Mouse (Mus musculus) MEL-GATA-1-ER (cell line): Measurements from ENCODE around the gene Nphs1.
A peak's percentile ranks its signal among the peaks of the same experiment; 100 is the strongest.
"Not testable (repeated sequence)": the region's sequence is repeated elsewhere in the genome, so short reads cannot be mapped to it uniquely, and the experiment has no call there.

Experiments used
- DNase-seq: peaks from one replicate; pipeline ENCODE4 v3.0.0-alpha.2; 2012; ENCODE audit warnings: low read depth; ENCODE audit errors: extremely low read depth

The Nphs1 gene

DNA sequence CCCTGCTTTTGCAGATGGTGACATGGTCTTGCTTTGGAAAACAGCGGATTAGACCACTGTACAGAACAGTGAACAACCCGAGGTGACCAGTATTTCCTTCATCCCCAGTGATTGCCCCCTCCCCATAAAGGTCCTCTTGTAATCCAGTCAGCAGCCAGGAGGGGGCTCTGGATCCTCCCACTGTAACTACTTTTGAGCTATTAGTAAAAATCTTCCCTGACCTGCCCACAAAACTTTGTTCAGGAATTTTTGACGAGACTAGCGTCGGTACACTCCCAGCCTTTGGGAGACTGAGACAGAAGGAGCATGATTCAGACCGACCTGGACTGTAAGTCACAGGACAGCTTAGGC lies 32.8 kb downstream of the Nphs1 start:
- DNase-seq: no peak

DNA sequence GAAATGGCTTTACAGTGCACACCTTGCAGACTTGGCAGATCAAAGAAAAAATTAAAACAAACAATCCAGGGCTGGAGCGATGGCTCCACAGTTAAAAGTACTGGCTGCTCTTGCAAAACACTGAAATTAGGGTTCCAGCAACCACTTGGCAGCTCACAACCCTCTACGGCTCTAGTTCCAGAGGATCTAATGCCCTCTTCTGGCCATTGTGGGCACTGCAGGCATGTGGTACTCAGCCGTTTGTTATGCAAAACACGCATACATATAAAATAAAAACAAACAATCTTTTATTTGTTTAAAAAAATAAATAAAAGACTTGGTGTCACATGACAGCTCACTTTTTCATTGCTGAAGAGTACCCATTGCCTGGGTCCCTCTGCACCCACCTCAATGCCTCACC lies 34.6 kb downstream of the Nphs1 start:
- peak; percentile 50 for DNase-seq

DNA sequence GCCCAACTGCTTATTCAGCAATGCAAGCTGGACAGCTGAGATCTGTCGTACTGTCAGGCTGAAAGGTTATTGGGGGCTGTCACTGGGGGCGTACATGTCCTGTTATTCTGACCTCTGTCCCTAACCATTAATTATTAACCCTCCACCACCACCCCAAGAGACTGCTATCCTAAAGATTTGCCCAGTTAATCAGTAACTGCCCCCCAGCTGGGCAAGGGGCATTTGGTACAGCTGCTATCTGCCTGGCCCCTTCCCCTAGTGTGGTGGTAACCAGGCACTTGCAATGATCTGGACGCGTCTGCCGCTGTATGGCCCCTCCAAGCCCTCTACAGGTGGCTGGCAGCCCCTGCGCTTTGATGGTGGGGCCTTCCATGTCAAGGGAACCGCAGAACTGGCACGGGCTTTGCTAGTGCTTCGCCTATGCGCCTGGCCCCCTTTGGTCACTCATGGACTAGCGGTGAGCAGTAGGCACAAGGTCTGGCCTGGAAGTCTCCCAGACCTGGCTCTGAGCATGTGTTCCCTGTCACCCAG lies 35.4 kb downstream of the Nphs1 start, which contains the start of gene Prodh2:
Prodh2 (plus strand) TSS at position 222 of the 531 bp plus-strand sequence.
- no peak for DNase-seq

DNA sequence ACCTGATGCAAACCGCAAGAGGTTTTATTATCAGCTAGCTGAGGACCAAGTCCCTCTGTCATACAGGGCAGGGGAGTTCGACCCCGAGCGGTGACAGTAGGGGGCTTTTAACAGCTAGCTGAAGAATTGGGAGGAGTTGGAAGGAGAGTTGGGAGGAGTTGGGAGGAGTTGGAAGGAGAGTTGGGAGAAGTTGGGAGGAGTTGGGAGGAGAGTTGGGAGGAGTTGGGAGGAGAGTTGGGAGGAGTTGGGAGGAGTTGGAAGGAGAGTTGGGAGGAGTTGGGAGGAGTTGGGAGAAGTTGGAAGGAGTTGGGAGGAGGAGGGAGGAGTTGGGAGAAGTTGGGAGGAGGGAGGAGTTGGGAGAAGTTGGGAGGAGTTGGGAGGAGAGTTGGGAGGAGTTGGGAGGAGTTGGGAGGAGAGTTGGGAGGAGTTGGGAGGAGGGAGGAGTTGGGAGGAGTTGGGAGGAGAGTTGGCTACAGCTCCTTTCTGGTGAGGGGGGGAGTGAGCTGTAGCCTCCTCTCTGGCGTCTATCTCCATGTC lies 37.5 kb downstream of the Nphs1 start:
- not testable (repeated sequence) for DNase-seq

DNA sequence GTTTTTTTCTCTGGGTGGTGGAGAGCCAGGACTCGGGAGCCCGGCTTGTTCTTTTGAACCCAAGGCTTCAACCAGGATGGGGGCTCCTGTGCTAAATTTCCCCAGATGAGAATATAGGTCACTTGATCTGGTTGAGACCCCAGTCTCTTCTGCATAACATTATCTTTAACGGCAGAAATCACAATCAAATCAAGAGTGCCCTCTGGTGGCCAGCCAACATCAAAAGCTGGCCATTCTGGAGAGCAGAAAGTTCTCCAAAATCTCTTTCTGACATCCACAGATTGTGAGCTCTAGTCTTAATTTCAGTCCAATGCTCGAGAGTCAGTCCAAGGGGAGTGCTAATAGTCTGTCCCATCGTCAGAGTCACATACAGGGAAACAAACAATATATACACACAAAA lies 43.0 kb downstream of the Nphs1 start:
- DNase-seq: not testable (repeated sequence)

DNA sequence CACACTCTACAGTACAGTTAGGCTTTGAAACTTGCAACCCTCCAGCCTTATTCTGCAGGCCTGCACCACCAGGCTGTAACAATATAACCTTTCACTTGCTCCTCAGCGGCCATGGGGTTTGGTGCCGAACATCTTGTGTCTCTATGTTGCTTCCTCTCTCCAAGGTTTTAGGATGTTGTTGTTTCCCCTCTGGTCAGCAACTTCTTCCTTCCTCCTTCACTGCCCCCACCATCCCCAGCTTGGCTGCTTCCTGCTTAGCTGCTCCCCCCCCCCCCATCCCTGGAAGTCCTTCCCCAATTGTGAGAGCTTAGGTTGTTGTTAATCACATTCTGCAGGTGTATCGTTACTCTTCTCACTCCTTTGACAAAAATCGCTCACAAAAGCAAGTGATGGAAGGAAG lies 49.9 kb downstream of the Nphs1 start:
- DNase-seq: no peak

DNA sequence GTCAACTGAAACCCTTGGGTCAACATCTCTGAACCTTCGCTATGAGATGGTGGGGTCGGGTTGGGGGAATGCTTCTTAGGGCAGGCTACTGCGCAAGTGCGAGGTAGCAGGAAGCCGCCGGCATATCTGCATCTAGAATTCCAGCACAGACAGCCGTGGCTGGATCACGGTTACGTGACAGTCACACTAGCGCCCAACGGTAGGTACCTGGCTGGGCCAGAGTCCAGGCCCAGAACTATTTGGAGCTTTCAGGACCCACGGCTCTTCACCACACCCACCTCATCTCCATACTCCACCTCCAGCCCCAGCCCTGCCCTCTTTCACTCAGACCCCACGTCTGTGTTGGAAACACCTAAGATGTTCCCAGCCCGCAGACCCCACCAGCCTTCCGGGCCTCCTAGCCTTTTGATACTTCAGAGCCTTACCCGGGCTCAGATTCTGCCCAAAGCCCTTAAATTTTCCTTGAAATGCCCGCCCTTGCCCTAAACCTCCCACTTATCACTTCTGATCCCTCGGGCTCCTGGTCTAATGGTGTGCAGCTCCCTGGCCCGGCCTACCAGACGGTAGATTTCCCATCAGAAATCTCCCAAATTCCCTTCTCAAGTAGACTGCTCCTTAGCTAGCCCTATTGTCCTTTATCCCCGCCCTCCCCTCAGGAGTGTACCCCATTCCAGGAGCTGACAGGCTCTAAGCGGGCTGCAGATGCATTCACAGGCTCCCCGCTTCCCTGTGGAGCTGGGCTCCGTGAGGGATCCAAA lies 57.1 kb downstream of the Nphs1 start:
- DNase-seq: no peak

DNA sequence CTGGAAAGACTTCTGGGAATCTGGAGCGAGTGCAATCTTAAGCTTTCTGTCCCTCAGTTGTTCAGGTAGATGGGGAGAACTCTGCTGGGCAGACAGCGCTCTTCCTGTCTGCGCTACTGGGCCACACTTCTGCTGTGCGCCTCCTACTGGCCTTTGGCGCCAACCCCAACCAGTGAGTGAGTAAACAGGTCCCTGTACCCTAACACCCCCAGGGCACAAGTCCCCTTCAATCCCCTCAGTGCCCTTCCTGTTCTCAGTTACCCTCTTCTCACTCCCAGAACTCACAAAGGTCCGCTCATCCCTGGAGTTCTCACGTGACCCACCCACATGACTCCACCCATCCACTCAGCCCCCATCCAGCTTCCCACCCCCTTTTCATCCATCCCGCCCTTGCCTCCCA lies 60.2 kb downstream of the Nphs1 start:
- no peak for DNase-seq

DNA sequence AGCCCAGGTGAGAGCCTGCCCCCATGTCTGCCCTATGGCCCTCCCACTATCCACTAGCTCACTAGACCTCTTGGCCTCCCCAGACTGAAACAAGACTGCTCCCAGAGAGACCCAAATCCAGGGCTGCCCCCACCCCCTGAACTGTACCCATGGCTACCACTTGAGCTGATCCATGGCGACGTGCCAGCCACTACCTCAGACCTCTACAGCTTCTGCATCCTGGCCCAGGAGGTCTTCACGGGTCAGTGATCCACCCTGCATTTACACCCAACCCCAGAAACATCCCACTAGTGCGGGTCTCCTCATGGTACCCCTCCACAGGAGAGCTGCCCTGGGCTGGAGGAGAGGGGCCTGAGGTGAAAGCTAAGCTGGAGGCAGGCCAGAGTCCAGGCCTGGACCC lies 62.3 kb downstream of the Nphs1 start:
- no peak for DNase-seq

DNA sequence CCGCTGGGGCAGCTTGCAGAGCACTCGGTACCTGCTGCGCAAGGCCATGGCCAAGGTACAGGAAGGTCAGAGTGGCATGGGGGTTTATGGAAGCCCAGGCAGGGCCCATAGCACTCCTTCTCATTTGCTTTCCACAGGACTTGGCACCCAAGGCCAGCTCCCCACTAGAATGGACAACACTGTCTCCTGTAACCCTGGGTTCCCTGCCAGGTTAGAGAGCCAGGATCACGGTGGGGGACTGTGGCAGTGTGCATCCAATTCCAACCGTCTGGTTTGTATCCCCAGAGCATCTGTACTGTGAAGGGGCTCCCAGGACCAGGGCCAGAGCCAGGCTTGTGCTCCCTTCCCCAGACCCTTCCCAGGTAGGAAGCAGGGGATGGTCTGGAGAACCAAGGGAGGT lies 62.7 kb downstream of the Nphs1 start:
- no peak for DNase-seq

DNA sequence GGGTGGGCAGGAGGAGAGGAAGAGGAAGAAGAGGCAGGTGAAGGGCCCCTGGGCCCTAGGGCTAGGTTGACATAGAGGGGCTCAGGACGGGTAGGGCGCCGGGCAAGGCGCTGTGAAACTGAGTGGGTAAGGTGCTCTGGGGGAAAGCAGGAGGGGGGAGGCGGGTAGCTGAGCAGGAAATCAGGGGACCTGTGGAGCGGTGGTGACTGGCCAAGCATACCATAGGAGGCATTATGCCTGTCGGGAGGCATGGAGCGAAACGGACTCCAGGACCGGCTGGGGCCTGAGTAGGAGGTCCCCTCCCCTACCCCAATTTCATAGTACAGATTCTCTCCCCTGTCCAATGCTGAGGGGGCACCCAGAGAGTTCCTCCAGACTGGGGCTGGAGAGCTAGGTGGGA lies 64.8 kb downstream of the Nphs1 start:
- no peak for DNase-seq

DNA sequence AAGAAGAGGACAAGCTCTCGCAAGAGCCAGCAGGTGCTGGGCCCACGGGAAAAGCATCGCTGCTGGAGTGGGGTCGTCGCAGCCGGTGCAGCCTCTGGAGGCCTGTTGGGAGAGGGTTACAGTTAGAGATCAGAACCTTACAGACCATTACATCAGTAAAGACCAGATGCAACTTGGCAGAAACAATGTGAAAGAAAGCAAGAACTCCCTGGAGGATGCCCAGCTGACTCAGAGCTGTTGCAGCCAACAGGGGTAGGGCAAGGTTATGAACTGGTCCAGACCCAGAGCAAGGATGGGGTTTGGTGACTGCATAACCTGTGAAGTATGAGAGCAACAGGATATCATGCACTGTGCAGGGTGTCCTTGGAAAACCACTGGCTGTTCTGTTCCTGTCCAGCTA lies 66.4 kb downstream of the Nphs1 start:
- no peak for DNase-seq

DNA sequence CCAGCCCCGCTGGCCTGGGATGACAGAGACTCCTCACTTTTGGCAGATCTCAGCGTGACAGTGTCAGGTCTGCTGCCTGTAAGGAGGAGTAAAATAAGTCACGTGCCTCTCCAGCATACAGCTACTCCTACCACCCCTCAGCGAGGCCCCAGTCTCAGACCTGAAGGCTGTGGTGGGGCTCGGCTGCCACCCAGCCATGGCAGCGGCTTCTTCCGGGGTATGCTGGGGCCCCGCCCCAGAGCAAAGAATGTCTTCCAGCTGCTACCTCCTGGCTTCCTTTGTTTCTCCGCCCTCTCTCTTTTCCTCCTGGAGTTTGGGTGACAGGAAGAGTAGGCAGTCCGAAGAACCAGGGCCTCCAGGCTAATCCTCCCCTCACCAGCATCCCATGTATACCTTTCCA lies 67.8 kb downstream of the Nphs1 start:
- no peak for DNase-seq

DNA sequence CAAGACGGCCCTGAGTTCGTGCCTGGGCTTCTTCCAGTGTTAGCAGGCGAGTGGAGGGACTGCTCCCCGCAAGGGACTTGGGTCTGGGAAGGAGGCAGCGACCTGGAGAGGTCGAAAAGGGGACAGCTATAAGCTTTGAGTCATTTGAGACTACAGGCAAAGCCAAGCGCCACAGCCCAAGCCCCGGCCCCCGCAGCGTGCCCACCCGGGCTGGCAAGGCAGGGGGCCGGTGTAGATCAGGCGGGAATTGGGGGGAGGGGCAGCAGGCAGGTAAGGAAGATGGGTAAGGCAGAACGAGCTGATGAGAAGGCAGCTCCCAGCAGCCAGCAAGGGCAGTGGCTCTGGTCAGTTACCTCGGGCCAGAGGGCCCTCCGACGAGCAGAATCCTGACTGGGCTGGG lies 68.3 kb downstream of the Nphs1 start:
- DNase-seq: no peak

DNA sequence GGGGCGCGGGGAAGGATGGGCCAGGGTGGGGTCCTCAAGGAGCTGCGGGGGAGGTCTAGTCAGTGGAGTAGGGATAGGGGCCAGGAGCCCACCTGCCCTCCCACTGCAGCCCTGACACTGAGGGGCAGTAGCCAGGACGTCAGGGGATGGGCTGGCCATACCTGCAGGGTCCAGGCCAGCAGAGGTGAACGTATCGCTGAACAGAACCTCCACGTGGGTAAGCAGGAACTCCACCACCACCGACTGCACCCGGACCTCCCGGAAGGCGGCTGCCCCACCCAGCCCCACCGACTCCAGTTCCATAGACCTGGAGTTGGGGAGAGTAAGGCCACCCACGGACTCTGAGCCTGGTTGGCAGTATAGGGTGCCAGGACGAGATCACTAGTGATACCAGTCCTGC lies 68.9 kb downstream of the Nphs1 start:
- DNase-seq: no peak

DNA sequence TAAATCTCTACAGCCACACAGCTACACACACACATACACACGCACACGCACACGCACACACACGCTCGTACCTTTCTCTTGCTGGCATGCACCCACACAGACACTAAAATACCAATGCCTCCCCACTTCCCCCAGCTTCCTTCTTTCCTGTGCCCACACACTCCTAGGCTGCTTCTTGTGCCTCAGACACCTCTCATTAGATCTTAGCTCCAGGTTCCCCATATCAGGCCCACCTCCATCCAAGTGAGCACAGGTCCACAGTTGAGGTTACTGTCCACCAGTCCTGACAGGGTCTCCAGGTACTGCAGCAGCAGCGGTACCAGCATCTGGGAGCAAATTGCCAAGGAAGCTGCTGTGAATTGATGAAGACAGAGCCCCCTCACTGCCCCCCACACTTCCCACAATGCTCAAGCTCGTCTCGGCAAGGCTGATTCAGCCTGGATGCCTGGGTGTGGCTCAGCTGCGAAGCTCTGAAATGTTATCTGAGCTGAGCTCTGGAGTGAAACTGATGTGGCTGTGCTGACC lies 73.2 kb downstream of the Nphs1 start:
- DNase-seq: no peak

DNA sequence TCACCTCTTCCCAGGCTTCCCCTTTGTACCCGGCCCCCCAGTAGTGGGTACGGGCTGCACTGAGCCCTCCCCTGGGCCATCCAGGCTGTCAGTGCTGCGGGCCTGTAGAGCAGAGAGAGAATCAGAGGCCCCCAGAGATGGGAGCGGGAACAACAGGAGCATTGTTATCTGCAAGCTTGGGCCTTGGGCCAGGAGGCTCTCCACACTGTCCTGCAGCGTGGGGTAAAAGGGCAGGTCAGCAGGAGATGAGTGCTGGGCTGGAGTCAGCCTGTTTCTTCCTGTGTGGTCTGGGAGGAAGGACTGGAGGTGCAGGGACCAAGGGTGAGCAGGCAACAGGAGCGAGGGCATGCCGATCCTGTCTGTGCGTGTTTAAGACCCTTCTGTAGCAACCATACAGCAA lies 74.8 kb downstream of the Nphs1 start:
- no peak for DNase-seq

DNA sequence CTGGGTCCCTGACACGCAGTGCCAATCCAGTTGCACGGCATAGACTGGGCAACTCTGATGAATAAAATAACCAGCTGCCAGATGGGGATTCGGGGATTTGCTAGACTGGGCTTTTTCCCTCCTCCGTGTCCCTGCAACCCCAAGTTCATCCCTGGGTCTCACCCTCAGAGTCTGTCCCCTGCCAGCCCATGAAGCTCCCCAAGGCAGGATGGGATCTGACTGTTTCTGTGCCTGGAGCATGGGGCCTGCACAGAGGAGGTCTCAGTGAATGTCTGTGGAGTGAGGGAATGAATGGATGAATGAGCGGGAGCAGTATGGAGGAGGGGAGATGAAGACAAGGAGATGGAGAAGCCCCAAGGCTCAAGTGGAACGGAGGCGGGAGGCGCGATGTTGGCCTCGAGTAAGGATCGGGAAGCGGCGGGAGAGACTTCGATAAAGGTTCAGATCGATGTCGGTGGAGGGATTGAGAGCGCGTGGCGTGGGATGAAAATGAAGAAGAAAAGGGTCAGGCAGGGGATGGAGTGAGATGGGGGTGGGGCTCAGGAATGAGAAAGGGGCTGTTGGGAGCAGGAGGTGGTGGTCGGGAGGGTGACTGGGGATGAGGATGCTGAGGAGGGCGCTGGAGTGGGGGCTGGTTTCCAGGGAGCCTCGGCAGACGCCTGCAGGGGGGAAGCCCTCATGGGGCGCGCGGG lies 76.0 kb downstream of the Nphs1 start:
- no peak for DNase-seq

DNA sequence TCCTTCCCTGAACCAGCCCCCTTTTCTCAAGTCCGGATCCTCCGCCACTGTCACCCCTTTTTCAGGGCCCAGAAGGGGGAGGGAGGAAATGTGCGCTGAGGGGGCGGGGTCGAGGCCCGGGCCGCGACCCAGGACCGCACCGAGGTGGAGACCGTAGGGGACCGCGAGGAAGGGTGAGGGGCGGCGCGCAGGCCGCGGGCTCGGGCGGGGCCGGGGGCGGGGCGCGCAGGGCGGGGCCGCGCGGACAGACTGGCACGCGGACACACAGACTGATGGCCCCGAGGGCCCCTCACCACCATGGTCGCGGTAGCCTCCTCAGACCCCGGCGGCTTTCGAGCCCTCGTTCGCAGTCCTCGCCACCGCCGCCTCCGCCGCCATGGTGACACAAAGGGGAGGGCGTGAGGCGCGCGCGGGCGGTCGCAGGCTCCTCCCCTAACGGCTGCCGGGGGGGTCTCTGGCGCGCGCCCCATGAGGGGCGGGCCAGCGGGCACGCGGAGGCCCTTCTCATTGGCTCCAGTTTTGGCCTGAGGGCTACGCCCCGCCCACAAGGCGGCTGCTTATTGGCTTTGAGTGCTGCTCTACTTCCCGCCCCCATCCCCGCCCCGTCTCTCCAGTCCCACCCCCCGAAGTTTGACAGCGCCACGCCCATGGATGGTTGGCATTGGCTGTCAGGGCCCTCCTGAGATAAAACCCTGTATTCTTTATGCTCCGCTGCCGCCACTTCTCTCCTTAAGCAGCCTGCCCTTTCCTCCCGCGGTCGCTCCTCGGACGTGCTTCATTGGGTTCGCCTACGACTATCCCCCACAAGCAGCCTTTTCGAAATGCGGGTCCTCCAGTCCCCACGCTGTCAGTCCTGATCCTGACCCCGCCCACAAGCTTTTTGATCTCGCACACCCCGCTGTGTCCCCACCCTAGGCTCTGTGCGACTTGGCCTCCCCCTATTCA lies 76.8 kb downstream of the Nphs1 start, which contains the start of gene Arhgap33:
Arhgap33 (minus strand) TSS at position 428 of the 945 bp plus-strand sequence.
- DNase-seq: peak; percentile 85
